Mouse (Mus musculus) MEL (cell line): ENCODE measurements around the gene Fto. TPM values are rescaled to one million over a fixed set of nuclear protein-coding genes. Genes with fewer than 3 reads are reported as not detected.

Source experiments
- DNase-seq: peaks from one replicate; pipeline ENCODE4 v3.0.0; 2011; ENCODE audit warnings: low read depth, low spot score
- H3K27ac ChIP-seq: 2 replicates; pipeline ENCODE4 v1.5.1; 2012; ENCODE audit warnings: low read depth, mild to moderate bottlenecking, control low read depth, low read length, moderate library complexity; ENCODE audit not compliant: control insufficient read depth
- H3K27me3 ChIP-seq, 2 experiments: fragments of 150-350 bp in 1 of 2; sonication (generic) in 1 of 2; 2 replicates each; pipeline ENCODE4 v1.6.1; 2012; ENCODE audit warnings: low read length in 2 of 2, mild to moderate bottlenecking in 2 of 2, improper control_type of control experiment in 1 of 2, moderate library complexity in 1 of 2; ENCODE audit not compliant: insufficient read depth in 2 of 2, control insufficient read depth in 1 of 2
- H3K36me3 ChIP-seq, 2 experiments: 2 replicates each; pipeline ENCODE4 v1.6.1; 2012 to 2014; ENCODE audit warnings: low read length in 2 of 2, improper control_type of control experiment in 1 of 2, inconsistent platforms in 1 of 2, mild to moderate bottlenecking in 1 of 2; ENCODE audit not compliant: insufficient read depth in 2 of 2, control insufficient read depth in 1 of 2
- H3K4me1 ChIP-seq, 2 experiments: fragments of 150-350 bp in 1 of 2; sonication (generic) in 1 of 2; 2 replicates each; pipeline ENCODE4 v1.6.1; 2012; ENCODE audit warnings: low read length in 2 of 2, improper control_type of control experiment in 1 of 2, mild to moderate bottlenecking in 1 of 2; ENCODE audit not compliant: insufficient read depth in 2 of 2, control insufficient read depth in 1 of 2
- H3K4me3 ChIP-seq, 2 experiments: fragments of 150-350 bp in 1 of 2; sonication (generic) in 1 of 2; 2 replicates each; pipeline ENCODE4 v1.5.1; 2012; ENCODE audit warnings: low read depth in 2 of 2, low read length in 2 of 2, mild to moderate bottlenecking in 2 of 2, moderate library complexity in 2 of 2, control low read depth in 1 of 2, improper control_type of control experiment in 1 of 2; ENCODE audit not compliant: control insufficient read depth in 1 of 2, insufficient read depth in 1 of 2
- H3K79me2 ChIP-seq: 2 replicates; pipeline ENCODE4 v1.6.1; 2012; ENCODE audit warnings: mild to moderate bottlenecking, low read length, moderate library complexity; ENCODE audit not compliant: control insufficient read depth, poor library complexity, insufficient read depth
- H3K9ac ChIP-seq: 2 replicates; pipeline ENCODE4 v1.6.1; 2012; ENCODE audit warnings: low read depth, mild to moderate bottlenecking, control low read depth, low read length, moderate library complexity; ENCODE audit not compliant: control insufficient read depth, poor library complexity, severe bottlenecking
- H3K9me3 ChIP-seq: fragments of 150-350 bp; sonication (generic); replicated peaks from 2 replicates; pipeline ENCODE4 v1.6.1; 2012; ENCODE audit warnings: mild to moderate bottlenecking, low read length, improper control_type of control experiment, moderate library complexity; ENCODE audit not compliant: insufficient read depth
- BHLHE40 ChIP-seq: IDR thresholded peaks from 2 replicates; pipeline ENCODE4 v1.6.1; 2012; ENCODE audit warnings: low read depth, mild to moderate bottlenecking, inconsistent platforms, low read length, improper control_type of control experiment, borderline replicate concordance
- CHD1 ChIP-seq: IDR thresholded peaks from 2 replicates; pipeline ENCODE4 v1.6.1; 2012; ENCODE audit warnings: low read depth, mild to moderate bottlenecking, inconsistent platforms, low read length, improper control_type of control experiment
- CHD2 ChIP-seq: IDR thresholded peaks from 2 replicates; pipeline ENCODE4 v1.6.1; 2011; ENCODE audit warnings: low read length, improper control_type of control experiment
- CTCF ChIP-seq, 3 experiments: IDR thresholded peaks in 2 of 3; conservative IDR thresholded peaks in 1 of 3; 2 replicates each; pipeline ENCODE4 v1.5.1; 2011 to 2012; ENCODE audit warnings: low read length in 3 of 3, low read depth in 2 of 3, mild to moderate bottlenecking in 2 of 3, improper control_type of control experiment in 1 of 3, inconsistent platforms in 1 of 3, mixed read lengths in 1 of 3, moderate library complexity in 1 of 3; ENCODE audit not compliant: control insufficient read depth in 1 of 3, insufficient read depth in 1 of 3, poor library complexity in 1 of 3, severe bottlenecking in 1 of 3
- E2F4 ChIP-seq: IDR thresholded peaks from 2 replicates; pipeline ENCODE4 v1.6.1; 2011; ENCODE audit warnings: low read depth, low read length, improper control_type of control experiment, borderline replicate concordance
- ELF1 ChIP-seq: IDR thresholded peaks from 2 replicates; pipeline ENCODE4 v1.6.1; 2014; ENCODE audit warnings: low read depth, mild to moderate bottlenecking, inconsistent platforms, low read length, improper control_type of control experiment, moderate library complexity
- EP300 ChIP-seq, 2 experiments: IDR thresholded peaks; 2 replicates each; pipeline ENCODE4 v1.6.1; 2011; ENCODE audit warnings: improper control_type of control experiment in 2 of 2, low read length in 2 of 2, low read depth in 1 of 2, mild to moderate bottlenecking in 1 of 2
- ETS1 ChIP-seq: IDR thresholded peaks from 2 replicates; pipeline ENCODE4 v1.6.1; 2012; ENCODE audit warnings: low read depth, mild to moderate bottlenecking, inconsistent platforms, low read length, improper control_type of control experiment, moderate library complexity
- GABPA ChIP-seq: IDR thresholded peaks from 2 replicates; pipeline ENCODE4 v1.6.1; 2012; ENCODE audit warnings: low read depth, mild to moderate bottlenecking, inconsistent platforms, low read length, improper control_type of control experiment, moderate library complexity
- GATA1 ChIP-seq: IDR thresholded peaks from 2 replicates; pipeline ENCODE4 v1.6.1; 2011; ENCODE audit warnings: low read depth, low read length, improper control_type of control experiment
- MAFK ChIP-seq: IDR thresholded peaks from 2 replicates; pipeline ENCODE4 v1.6.1; 2011; ENCODE audit warnings: low read depth, mild to moderate bottlenecking, low read length, improper control_type of control experiment, borderline replicate concordance
- MAX ChIP-seq: IDR thresholded peaks from 2 replicates; pipeline ENCODE4 v1.6.1; 2011; ENCODE audit warnings: low read length, improper control_type of control experiment
- MAZ ChIP-seq: IDR thresholded peaks from 2 replicates; pipeline ENCODE4 v1.6.1; 2012; ENCODE audit warnings: low read depth, mild to moderate bottlenecking, inconsistent platforms, low read length, improper control_type of control experiment
- MEF2A ChIP-seq: IDR thresholded peaks from 2 replicates; pipeline ENCODE4 v1.6.1; 2014; ENCODE audit warnings: low read depth, mild to moderate bottlenecking, inconsistent platforms, low read length, improper control_type of control experiment; ENCODE audit not compliant: poor library complexity, insufficient replicate concordance, severe bottlenecking; ENCODE audit errors: extremely low read depth
- MYB ChIP-seq: IDR thresholded peaks from 2 replicates; pipeline ENCODE4 v1.6.1; 2011; ENCODE audit warnings: mild to moderate bottlenecking, low read depth, low read length, improper control_type of control experiment
- NELFE ChIP-seq: IDR thresholded peaks from 2 replicates; pipeline ENCODE4 v1.6.1; 2011; ENCODE audit warnings: low read depth, low read length, improper control_type of control experiment
- POLR2A ChIP-seq, 2 experiments: IDR thresholded peaks; 2 replicates each; pipeline ENCODE4 v1.6.1; 2011 to 2012; ENCODE audit warnings: low read length in 2 of 2, mild to moderate bottlenecking in 2 of 2, control low read depth in 1 of 2, improper control_type of control experiment in 1 of 2, low read depth in 1 of 2, moderate library complexity in 1 of 2; ENCODE audit not compliant: control insufficient read depth in 1 of 2, insufficient read depth in 1 of 2, poor library complexity in 1 of 2
- POLR2AphosphoS2 ChIP-seq: IDR thresholded peaks from 2 replicates; pipeline ENCODE4 v1.6.1; 2011; ENCODE audit warnings: low read length, improper control_type of control experiment
- POLR2AphosphoS5 ChIP-seq: IDR thresholded peaks from 2 replicates; pipeline ENCODE4 v1.6.1; 2012; ENCODE audit warnings: low read depth, borderline replicate concordance, mild to moderate bottlenecking, inconsistent platforms, low read length, moderate library complexity, mixed read lengths
- RAD21 ChIP-seq: IDR thresholded peaks from 2 replicates; pipeline ENCODE4 v1.6.1; 2011; ENCODE audit warnings: mild to moderate bottlenecking, low read depth, low read length, improper control_type of control experiment
- SMC3 ChIP-seq: IDR thresholded peaks from 2 replicates; pipeline ENCODE4 v1.6.1; 2011; ENCODE audit warnings: low read depth, low read length, improper control_type of control experiment
- TAL1 ChIP-seq: IDR thresholded peaks from 2 replicates; pipeline ENCODE4 v1.6.1; 2012; ENCODE audit warnings: mild to moderate bottlenecking, inconsistent platforms, low read length, moderate library complexity, mixed read lengths
- TBP ChIP-seq: IDR thresholded peaks from 2 replicates; pipeline ENCODE4 v1.8.0; 2011; ENCODE audit warnings: low read depth, low read length, improper control_type of control experiment
- TCF12 ChIP-seq: IDR thresholded peaks from 2 replicates; pipeline ENCODE4 v1.6.1; 2014; ENCODE audit warnings: low read depth, mild to moderate bottlenecking, inconsistent platforms, low read length, improper control_type of control experiment, moderate library complexity
- USF1 ChIP-seq: IDR thresholded peaks from 2 replicates; pipeline ENCODE4 v1.6.1; 2014; ENCODE audit warnings: low read depth, mild to moderate bottlenecking, inconsistent platforms, low read length, improper control_type of control experiment, moderate library complexity
- ZC3H11A ChIP-seq: IDR thresholded peaks from 2 replicates; pipeline ENCODE4 v1.6.1; 2012; ENCODE audit warnings: low read depth, mild to moderate bottlenecking, inconsistent platforms, low read length, improper control_type of control experiment
- ZMIZ1 ChIP-seq: IDR thresholded peaks from 2 replicates; pipeline ENCODE4 v1.6.1; 2012; ENCODE audit warnings: low read depth, mild to moderate bottlenecking, inconsistent platforms, low read length, improper control_type of control experiment, moderate library complexity
- polyA plus RNA-seq, 2 experiments: library from polyadenylated mRNA; stranded (reverse) in 1 of 2; unstranded in 1 of 2; fragments of >175 nt in 1 of 2; fragments of >200 nt in 1 of 2; gene quantifications; 2 replicates each; pipeline versions ENCODE4 v1.2.1 to v1.2.4; 2012; ENCODE audit warnings: low replicate concordance in 2 of 2, low read depth in 1 of 2; ENCODE audit not compliant: insufficient read length in 2 of 2, insufficient read depth in 1 of 2, missing spikeins in 1 of 2
- total RNA-seq: library from RNA; depleted of rRNA; stranded (reverse); fragments of 300-350 nt; gene quantifications from 2 replicates; pipeline ENCODE4 v1.2.3, GENCODE M21; 2012

Fto gene
- total and polyA plus RNA-seq, 3 experiments = 13.5 to 41.1 TPM; not detected in 1

DNA sequence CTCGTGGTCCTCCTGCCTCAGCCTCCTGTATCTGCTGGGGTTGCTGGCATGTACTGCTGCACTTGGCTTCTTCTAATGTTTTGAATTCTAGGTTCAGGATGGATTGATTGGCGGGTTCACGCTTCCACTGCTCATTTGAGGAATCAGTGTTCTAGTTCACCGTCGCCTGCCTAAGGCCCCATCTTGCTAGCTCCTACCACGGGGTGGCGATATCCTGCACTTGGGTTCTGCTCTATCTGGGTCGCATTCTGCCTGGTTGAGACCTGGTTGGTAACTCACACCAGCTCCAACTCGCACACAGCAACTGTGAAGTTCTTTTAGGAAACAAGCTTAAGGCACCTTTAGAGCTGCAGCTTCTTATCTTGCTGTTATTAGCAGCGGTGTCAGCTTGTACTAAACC lies 33.8 kb downstream of the Fto start (continued):
- no peak for TF ChIP-seq ZC3H11A
- TF ChIP-seq POLR2AphosphoS2 = no peak
- TF ChIP-seq POLR2A (IDR thresholded peaks at IDR 0.05; ENCODE audit: control insufficient read depth in 1 of 2, insufficient read depth in 1 of 2, low read depth in 1 of 2, low read length in 2 of 2, poor library complexity in 1 of 2) = no peak
- TF ChIP-seq TAL1 = no peak
- no peak for TF ChIP-seq BHLHE40

DNA sequence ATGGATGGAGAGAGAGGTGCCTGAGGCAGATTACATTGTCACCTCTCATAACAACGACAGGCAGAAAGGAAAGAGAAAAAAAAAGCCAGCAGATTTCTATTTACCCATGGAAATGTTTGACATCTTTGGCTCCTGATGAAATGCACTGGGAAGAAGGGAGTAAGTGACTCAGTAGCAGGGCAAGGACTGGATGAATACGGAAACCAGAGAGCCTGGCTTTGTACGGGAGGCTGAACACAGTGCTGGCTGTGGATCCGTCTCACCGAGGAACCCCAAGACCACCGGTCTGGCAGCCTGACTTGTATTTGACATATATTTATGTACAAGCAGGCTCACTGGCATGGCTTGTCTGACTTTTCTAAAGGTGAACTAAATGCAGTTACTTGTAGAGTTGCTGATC lies 34.3 kb downstream of the Fto start:
- peaks cover 7% of the 10 kb centered on the region for H3K79me2 ChIP-seq
- H3K27ac ChIP-seq = no peak overlapping the region
- no peak overlapping the region for H3K4me3 ChIP-seq
- H3K4me1 ChIP-seq = peaks cover 3 to 11% of the 10 kb centered on the region in 2 experiments
- H3K36me3 ChIP-seq = peaks cover 0 to 8% of the 10 kb centered on the region in 2 experiments; a peak in 3 of 4 replicates
- no peaks in the 10 kb centered on the region for H3K9me3 ChIP-seq
- H3K9ac ChIP-seq = no peak overlapping the region
- TF ChIP-seq MYB = no peak
- no peak for TF ChIP-seq POLR2A (IDR thresholded peaks at IDR 0.05; ENCODE audit: control insufficient read depth in 1 of 2, insufficient read depth in 1 of 2, low read depth in 1 of 2, low read length in 2 of 2, poor library complexity in 1 of 2)
- no peak for TF ChIP-seq RAD21
- TF ChIP-seq TBP = no peak
- no peak for TF ChIP-seq ELF1
- TF ChIP-seq ZMIZ1 = no peak
- no peak for TF ChIP-seq TCF12
- no peak for TF ChIP-seq USF1
- TF ChIP-seq CHD2 = no peak
- TF ChIP-seq GABPA = no peak
- TF ChIP-seq CTCF (IDR thresholded peaks at IDR 0.05 in 2 of 3, conservative IDR thresholded peaks at IDR 0.05 in 1 of 3; ENCODE audit: control insufficient read depth in 1 of 3, insufficient read depth in 1 of 3, low read depth in 2 of 3, low read length in 3 of 3, poor library complexity in 1 of 3, severe bottlenecking in 1 of 3) = no peak
- TF ChIP-seq MAX = no peak
- TF ChIP-seq MEF2A = no peak
- TF ChIP-seq TAL1 = no peak
- no peak for TF ChIP-seq GATA1
- TF ChIP-seq, all 39 proteins: peak for 0
- DNase-seq = no peak
- H3K27me3 ChIP-seq = no peaks in the 10 kb centered on the region

DNA sequence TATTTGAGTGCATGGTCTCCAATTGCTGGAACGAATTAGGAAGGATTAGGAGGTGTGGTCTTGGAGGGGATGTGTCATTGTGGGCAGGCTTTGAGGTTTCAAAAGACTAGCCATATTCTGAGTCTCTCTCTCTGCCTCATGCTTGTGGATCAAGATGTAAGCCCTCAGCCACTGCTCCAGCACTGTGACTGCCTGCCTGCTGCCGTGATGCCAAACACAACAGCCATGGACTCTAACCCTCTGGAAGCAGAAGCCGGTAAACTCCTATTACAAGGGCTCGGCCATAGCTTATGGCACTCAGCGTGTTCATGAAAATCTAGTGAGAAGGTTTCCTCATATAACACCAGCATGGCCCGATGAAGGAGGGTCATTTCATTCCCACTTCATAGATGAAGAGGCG lies 36.5 kb downstream of the Fto start:
- H3K27me3 ChIP-seq = no peaks in the 10 kb centered on the region
- peaks cover 3% of the 10 kb centered on the region; the same call in 1 of the 2 replicates for H3K79me2 ChIP-seq
- no peaks in the 10 kb centered on the region for H3K9me3 ChIP-seq
- no peak for TF ChIP-seq EP300 (IDR thresholded peaks at IDR 0.05; ENCODE audit: low read depth in 1 of 2, low read length in 2 of 2)
- no peak for TF ChIP-seq ZC3H11A
- no peak for TF ChIP-seq CHD2
- no peak for TF ChIP-seq RAD21
- TF ChIP-seq USF1 = no peak
- TF ChIP-seq MAFK = no peak
- no peak for TF ChIP-seq MAZ
- TF ChIP-seq TAL1 = no peak
- no peak for TF ChIP-seq CHD1
- TF ChIP-seq SMC3 = no peak
- no peak for TF ChIP-seq ETS1
- TF ChIP-seq POLR2AphosphoS5 = no peak
- TF ChIP-seq NELFE = no peak
- TF ChIP-seq E2F4 = no peak
- H3K36me3 ChIP-seq = peaks cover 0 to 9% of the 10 kb centered on the region in 2 experiments; a peak in 3 of 4 replicates
- H3K9ac ChIP-seq = no peak overlapping the region
- H3K27ac ChIP-seq = no peak overlapping the region
- peaks cover 3 to 19% of the 10 kb centered on the region in 2 experiments for H3K4me1 ChIP-seq
- no peak overlapping the region for H3K4me3 ChIP-seq
- DNase-seq = no peak
